Mouse (Mus musculus): ENCODE results near the gene Syn3.
"Not testable (repeated sequence)": the region's sequence is repeated elsewhere in the genome, so short reads cannot be mapped to it uniquely, and the experiment has no call there.

Gene Syn3

GRCm38 (mm10) chr10:86468612-86469546 lies 29.8 kb downstream of the Syn3 start:
- no peak for DNase-seq

- peak; percentile 95 to 96 for DNase-seq
Measured at GRCm38 (mm10) chr10:86463538-86464199, 35.0 kb downstream of the Syn3 start.

DNA sequence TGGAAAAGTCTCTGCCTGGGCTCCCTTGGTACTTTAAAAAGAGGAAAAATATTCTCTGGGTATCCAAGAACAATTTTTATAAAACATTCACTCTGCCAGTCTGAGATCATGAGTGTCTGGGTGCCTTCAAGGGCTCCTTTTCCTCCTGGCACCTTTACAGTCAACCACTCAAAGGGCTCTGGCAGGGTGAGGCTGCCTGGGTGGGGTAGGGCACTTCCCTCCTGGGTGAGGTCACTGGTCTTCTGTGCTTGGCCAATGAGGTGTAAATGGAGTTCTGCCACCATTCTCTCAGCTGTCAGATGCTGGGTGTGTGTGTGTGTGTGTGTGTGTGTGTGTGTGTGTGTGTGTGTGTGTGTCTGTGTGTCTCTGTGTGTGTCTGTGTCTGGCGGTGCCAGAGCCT lies 39.1 kb downstream of the Syn3 start:
- DNase-seq: peak in 1 of 2 experiments; percentile 51

GRCm38 (mm10) chr10:86457665-86458209 lies 41.0 kb downstream of the Syn3 start:
- no peak for DNase-seq

DNA sequence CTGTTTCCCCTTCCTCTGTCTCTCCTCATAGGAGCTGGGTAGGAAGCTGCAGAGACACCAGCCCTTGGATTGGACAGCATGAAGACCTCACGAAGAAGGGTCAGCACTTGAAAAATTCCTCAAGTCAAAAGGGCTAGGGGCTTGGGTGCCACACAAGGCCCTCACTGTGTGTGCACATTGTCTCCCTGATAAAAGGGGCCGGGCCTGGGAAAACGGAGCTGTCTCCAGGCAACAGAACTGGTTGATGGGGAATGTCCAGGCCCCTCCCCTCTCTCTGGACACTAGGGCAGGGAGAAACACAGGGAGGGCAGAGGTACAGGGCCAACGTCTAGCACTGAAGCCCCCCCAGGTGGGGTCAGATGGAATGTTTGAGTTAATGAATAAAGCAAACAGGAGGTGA lies 41.5 kb downstream of the Syn3 start:
- DNase-seq: no peak

DNA sequence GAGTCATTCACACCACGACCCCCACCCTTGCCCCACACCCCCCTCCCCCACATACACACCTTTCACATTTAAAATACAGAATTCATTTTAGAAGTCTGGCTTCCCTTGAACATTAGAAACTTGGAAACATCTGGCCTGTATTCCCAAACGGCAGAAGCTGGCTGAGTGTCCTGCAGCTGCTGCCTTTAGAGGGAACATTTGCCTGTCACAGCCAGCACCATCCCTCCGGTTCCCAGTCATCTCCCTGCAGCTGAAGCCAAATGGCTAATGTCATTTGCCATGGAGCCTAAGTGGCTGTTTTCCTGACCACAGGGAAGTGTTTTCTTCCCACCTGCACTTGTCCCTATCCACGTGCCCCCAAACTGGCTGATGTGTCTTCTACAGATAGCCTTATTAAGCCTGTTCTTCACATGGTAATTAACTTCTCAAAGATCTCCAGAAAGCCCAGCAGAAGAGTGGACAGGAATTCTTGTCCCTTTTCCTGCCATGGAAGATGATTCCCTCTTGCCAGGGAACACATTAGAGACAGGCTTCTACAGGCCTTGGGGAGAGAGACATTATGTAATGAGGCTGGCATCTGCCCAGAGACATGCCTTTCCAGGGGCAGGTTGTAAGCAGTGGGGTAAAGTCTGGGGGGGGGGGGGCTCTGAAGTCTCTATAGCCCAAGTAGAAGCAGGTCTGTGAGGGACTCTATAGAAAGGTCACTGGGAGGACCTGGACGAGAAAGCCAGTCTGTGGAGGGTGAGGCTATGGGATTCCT lies 43.2 kb downstream of the Syn3 start:
- DNase-seq: no peak

GRCm38 (mm10) chr10:86452326-86452995 lies 46.2 kb downstream of the Syn3 start:
- peak; percentile 66 to 80 for DNase-seq

GRCm38 (mm10) chr10:86451294-86451693 lies 47.4 kb downstream of the Syn3 start:
- DNase-seq: no peak

GRCm38 (mm10) chr10:86446649-86447048 lies 52.0 kb downstream of the Syn3 start:
- DNase-seq: no peak

GRCm38 (mm10) chr10:86445207-86445606 lies 53.5 kb downstream of the Syn3 start:
- DNase-seq: no peak

- DNase-seq: no peak
Measured at GRCm38 (mm10) chr10:86444665-86445064, 54.0 kb downstream of the Syn3 start.

- DNase-seq: no peak
Measured at GRCm38 (mm10) chr10:86441765-86442164, 56.9 kb downstream of the Syn3 start.

DNA sequence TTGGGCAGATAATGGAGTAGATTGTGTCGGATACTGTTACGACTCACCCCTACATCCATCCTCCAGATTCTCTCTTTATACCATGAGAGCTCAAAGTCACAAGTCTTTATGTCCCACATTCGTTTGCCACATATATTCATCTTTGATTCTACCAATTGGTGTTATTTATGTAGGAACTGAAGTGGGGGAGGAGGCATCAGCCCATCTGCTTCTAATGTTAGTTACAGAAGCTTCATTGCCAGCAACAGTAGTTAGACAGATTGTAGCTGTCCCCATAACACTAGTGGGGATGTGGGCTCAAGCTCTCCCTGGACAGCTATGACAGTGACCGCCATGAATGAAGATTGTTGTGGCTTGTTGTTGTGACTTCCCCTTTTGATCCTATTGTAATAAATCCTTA lies 59.1 kb downstream of the Syn3 start:
- no peak for DNase-seq

DNA sequence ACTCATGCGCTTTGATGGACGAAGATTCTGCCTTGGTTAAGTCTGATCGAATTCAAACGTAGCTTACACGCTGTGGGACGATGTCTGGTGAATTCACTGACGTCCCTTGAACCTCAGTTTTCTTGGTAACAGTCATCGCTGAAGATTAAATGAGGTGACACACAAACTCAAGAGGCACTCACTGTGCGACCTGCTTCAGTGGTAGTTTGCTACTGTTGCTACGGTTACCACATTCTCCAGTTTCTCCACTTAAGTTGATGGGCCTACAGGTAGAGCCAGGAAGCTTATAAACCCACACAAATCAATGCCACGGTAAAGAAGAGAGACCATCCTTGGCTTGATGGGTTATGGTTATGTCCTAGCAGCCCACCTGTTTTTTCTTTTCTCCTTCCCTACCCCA lies 61.4 kb downstream of the Syn3 start:
- no peak for DNase-seq

DNA sequence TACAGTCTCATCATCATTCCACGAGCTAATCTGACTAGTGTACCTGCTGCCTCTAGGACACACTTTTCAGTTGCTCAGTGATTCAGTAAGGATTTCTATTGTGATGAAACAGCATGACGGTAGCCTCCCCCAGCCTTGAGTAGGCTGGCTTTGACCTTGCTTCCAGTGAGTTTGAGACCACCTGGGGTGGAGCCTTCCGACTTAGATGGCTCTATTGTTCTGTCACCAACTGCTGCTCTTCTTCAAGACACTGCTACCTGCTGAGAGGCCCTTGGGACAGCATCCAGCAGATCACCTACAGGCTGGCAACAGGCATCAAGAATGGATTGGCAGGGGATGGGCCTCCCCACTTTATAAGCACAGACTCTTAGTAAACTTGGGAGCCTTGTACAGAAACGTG lies 63.7 kb downstream of the Syn3 start:
- not testable (repeated sequence) for DNase-seq

DNA sequence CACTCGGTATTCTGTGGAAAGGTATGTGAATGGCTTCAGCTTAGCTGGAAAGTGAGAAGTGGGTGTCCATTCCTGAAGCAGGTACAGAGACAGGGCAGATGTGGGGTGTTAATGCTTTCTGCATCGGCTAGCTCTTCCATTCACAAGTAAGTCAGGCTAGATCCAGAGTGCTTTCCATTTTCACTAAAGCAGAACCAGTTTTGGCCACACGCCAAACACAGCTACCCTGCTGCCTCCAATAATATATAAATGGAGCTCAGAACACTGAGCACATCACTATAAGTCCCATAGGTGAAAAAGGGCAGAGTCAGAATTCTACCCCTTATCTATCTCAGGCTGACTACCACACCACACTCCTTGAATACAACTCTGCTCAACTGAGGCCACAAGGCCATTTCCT lies 69.0 kb downstream of the Syn3 start:
- DNase-seq: peak in 1 of 2 experiments; percentile 23

GRCm38 (mm10) chr10:86427956-86428355 lies 70.7 kb downstream of the Syn3 start:
- DNase-seq: peak in 1 of 2 experiments; percentile 11

- peak; percentile 33 to 62 for DNase-seq
Measured at GRCm38 (mm10) chr10:86425690-86426530, 72.8 kb downstream of the Syn3 start.

GRCm38 (mm10) chr10:86421731-86422370 lies 76.8 kb downstream of the Syn3 start:
- no peak for DNase-seq

DNA sequence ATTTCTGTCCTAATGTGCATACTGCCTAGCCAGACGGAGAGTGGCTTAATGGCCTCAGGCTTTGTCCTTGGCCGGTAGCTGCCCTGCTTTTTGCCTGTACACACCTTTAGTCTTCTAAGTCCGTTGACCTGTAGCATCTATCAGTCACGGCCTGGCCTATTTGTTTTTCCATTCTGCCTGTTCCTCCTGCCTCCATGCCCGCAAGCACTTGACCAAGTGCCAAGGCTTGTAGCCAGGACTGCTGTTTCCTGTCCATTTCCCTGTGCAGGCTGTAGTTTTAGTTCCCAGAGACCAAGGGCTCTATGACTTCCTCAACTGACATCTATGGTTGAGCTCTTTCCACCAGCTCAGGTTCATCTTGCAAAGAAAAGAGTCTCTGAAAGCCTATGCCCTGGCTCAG lies 79.8 kb downstream of the Syn3 start:
- peak; percentile 84 to 86 for DNase-seq

DNA sequence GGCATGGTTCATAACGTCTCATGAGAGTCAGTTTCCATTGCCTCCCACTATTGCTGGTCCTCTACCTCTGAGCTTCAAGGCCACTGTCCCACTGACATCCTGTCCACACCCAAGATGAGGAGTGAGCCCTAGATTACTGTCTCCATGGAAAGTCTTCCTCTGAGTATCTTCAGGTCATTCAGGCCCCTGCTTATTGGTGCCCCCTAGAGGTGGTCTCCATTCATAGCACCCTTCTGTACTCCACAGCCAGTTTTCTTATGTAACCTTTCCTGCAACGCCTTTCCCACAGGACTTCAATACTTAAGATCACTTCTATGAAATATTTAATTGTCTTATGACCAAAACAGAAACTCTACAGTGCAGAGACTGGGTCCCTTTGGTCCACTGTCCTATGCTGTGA lies 80.4 kb downstream of the Syn3 start:
- DNase-seq: peak; percentile 48 to 52

Measured in cerebellum, postnatal 14 days (tissue).